Mouse (Mus musculus): ENCODE measurements around the gene Mus81. TPM values are rescaled to one million over a fixed set of nuclear protein-coding genes. Genes with fewer than 3 reads are reported as not detected.
A peak's percentile ranks its signal among the peaks of the same experiment; 100 is the strongest.

Gene Mus81
- total and polyA plus RNA-seq, 3 experiments, result 20.4 to 29.3 (median 28.8) TPM

GRCm38 (mm10) chr19:5487768-5488550 lies at the start of gene Mus81 (continued):
- peak; percentile 61; the same call in 1 of the 2 replicates for TF ChIP-seq UBTF (IDR thresholded peaks at IDR 0.05; ENCODE audit: low read depth, low read length)

DNA sequence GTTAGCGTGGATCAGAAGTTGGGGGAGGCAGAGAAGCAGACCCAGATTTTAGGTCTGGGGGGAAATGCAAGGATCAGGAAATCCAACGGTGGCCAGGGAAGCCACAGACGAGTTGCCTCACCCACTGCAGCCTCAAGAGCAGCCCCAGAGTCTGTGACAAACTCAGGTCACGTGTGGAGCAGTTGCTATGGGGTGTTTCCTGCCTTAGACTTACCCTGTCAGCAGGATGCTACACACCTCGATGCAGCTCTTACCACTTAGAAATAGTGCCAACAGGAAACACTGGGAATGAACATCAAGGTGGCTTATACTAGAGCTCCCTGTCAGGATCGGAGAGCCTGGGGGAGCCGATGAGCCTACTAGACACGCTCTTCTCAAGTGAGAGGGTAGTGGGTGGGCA lies 44.3 kb upstream of the Mus81 start:
- Histone ChIP-seq H3K9ac (ENCODE audit: insufficient read depth, low read depth) (no peak overlapping the region), H3K9me3 (replicated peaks; ENCODE audit: low read length) (no peaks in the 10 kb centered on the region), H3K4me1 (ENCODE audit: control insufficient read depth in 1 of 2, insufficient read depth in 2 of 2) (peaks cover 3 to 20% of the 10 kb centered on the region in 2 experiments; a peak in 3 of 4 replicates), H3K27me3 (replicated peaks) (peaks cover 21% of the 10 kb centered on the region), H3K79me2 (replicated peaks; ENCODE audit: control insufficient read depth, extremely low read depth, insufficient read depth, poor library complexity, severe bottlenecking) (no peaks in the 10 kb centered on the region), H3K4me3 (replicated peaks in 1 of 3; ENCODE audit: low read depth in 2 of 3, low read length in 2 of 3, poor library complexity in 1 of 3) (no peak overlapping the region), H3K27ac (ENCODE audit: insufficient read depth, low read depth) (no peak overlapping the region), H3K36me3 (replicated peaks in 1 of 2; ENCODE audit: control insufficient read depth in 1 of 2, insufficient read depth in 1 of 2, low read length in 1 of 2) (no peaks in the 10 kb centered on the region), H3K4me2 (ENCODE audit: insufficient read depth, low read depth, poor library complexity, severe bottlenecking) (no peak overlapping the region)
- in situ Hi-C loops (cut with MboI; ENCODE audit: low pct_ligation_motif_present, low pct_unique_long_range_greater_than_20kb, low sequenced_read_pairs) (no loop called here), dilution Hi-C loops (cut with MboI; ENCODE audit: extremely low pct_ligation_motif_present, extremely low pct_unique_long_range_greater_than_20kb, low sequenced_read_pairs) (no loop called here)
- TF ChIP-seq USF2 (conservative IDR thresholded peaks at IDR 0.05; ENCODE audit: low read depth, low read length) (no peak), MAZ (IDR thresholded peaks at IDR 0.05; ENCODE audit: low read depth, low read length) (no peak), JUN (IDR thresholded peaks at IDR 0.05; ENCODE audit: insufficient read depth, low read depth, low read length) (no peak), RCOR1 (conservative IDR thresholded peaks at IDR 0.05; ENCODE audit: low read depth, low read length) (no peak), EP300 (IDR thresholded peaks at IDR 0.05; ENCODE audit: low read length) (no peak)
- no peak for DNase-seq (ENCODE audit: extremely low read depth)

DNA sequence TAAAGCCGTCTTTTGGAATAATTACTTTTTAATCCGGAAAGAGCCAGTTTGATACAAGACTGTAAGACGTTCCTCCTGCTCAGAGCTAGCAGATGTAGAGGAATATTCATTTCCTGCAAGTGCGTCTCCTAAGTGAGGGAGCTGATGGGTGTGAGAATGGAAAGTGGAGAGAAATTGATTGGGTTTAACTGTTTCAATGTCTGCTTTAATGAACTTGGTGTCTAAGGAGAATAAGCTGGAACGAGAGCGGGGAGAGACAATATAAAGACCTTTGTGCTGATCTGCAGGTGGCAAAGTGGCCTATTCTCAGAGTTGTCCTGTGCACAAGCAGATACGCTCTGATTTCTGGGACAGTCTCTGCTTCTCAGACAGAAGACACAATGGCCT lies 41.9 kb upstream of the Mus81 start:
- Histone ChIP-seq H3K4me3 (replicated peaks in 1 of 3; ENCODE audit: low read depth in 2 of 3, low read length in 2 of 3, poor library complexity in 1 of 3) (no peak overlapping the region), H3K79me2 (replicated peaks; ENCODE audit: control insufficient read depth, extremely low read depth, insufficient read depth, poor library complexity, severe bottlenecking) (no peaks in the 10 kb centered on the region), H3K9ac (ENCODE audit: insufficient read depth, low read depth) (no peak overlapping the region), H3K4me2 (ENCODE audit: insufficient read depth, low read depth, poor library complexity, severe bottlenecking) (peak overlapping the region; percentile 100; the same call in 1 of the 2 replicates), H3K27ac (ENCODE audit: insufficient read depth, low read depth) (no peak overlapping the region), H3K36me3 (replicated peaks in 1 of 2; ENCODE audit: control insufficient read depth in 1 of 2, insufficient read depth in 1 of 2, low read length in 1 of 2) (no peaks in the 10 kb centered on the region), H3K27me3 (replicated peaks) (peaks cover 18% of the 10 kb centered on the region), H3K4me1 (ENCODE audit: control insufficient read depth in 1 of 2, insufficient read depth in 2 of 2) (peaks cover 10 to 33% of the 10 kb centered on the region in 2 experiments), H3K9me3 (replicated peaks; ENCODE audit: low read length) (no peaks in the 10 kb centered on the region)
- dilution Hi-C loops (cut with MboI; ENCODE audit: extremely low pct_ligation_motif_present, extremely low pct_unique_long_range_greater_than_20kb, low sequenced_read_pairs) (no loop called here), in situ Hi-C loops (cut with MboI; ENCODE audit: low pct_ligation_motif_present, low pct_unique_long_range_greater_than_20kb, low sequenced_read_pairs) (no loop called here)
- no peak for TF ChIP-seq TBP (conservative IDR thresholded peaks at IDR 0.05; ENCODE audit: low read depth, low read length)
- no peak for TF ChIP-seq BHLHE40 (IDR thresholded peaks at IDR 0.05; ENCODE audit: low read depth, low read length)
- DNase-seq (ENCODE audit: extremely low read depth), result no peak

All from CH12.LX (cell line).